Mouse (Mus musculus) layer of hippocampus, postnatal 10 days (tissue): ENCODE results near the gene Fhl2. TPM values are rescaled to one million over a fixed set of nuclear protein-coding genes. Genes with fewer than 3 reads are reported as not detected.

Experiments
- DNase-seq, 2 experiments: peaks; one replicate each; pipeline ENCODE4 v3.0.0; 2021; ENCODE audit warnings: low spot score in 2 of 2
- total RNA-seq, 2 experiments: library from RNA; stranded (reverse); gene quantifications; 2 replicates each; pipeline ENCODE4 v1.2.3; 2021

Gene Fhl2
- total RNA-seq, 2 experiments from 2014 or later, result 35.8 to 39.3 TPM

DNA sequence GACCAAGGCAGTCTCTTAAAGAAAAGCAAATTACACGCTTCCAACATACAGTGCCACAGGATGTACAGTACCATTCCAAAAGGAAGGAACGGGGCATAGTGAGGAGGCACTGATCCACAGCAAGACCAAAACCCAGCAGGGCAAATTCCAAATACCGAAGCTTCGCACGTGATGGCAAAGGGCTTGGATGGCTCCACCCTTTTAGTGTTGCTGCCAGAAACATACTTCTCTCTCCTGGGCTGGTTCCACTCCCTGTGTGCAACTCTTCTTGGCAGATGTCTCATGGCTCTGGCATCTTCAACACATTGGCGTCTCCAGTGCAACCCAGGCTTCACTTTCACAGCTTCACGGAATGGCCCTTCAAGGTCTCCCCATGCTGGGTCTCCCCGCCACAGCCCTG is 79.3 kb downstream of the Fhl2 start:
- no peak for DNase-seq

DNA sequence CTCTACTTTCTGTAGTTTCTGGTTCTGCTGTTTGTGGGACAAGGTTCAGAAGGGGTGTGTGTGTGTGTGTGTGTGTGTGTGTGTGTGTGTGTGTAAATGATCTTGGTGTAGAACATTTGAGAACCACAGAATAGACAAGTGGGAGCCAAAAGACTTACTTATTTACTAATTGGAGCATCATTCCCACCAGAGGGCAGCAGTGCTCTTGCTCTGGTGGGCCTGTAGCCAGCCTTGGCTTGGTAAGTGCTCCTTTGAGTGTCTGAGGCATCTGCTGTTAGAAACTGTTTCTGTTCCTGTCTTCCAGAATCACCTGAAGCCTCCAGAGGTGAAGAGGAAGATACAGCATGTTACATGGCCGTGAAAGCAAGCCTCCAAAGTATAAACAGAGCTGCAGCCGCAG is 83.9 kb downstream of the Fhl2 start:
- peak; percentile 68 to 76 for DNase-seq

DNA sequence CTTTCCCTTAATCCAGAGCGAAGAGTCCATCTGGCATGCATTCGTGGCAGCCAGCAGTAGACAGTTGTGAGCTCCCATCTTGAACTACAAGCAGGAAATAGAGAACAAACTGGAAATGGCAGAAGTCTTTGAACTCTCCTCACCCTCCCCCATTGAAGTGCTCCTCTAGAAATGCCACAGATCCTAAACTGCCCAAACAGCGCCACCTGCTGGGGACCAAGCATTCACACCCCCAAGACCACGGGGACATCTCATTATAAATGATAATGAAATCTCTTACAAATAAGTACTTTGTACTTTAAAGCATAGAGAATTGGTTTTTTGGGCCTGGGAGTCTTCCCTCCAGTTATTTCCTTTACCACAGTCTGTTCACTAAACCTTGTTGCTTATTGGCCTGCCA is 86.2 kb downstream of the Fhl2 start:
- DNase-seq, result peak; percentile 44 to 61

DNA sequence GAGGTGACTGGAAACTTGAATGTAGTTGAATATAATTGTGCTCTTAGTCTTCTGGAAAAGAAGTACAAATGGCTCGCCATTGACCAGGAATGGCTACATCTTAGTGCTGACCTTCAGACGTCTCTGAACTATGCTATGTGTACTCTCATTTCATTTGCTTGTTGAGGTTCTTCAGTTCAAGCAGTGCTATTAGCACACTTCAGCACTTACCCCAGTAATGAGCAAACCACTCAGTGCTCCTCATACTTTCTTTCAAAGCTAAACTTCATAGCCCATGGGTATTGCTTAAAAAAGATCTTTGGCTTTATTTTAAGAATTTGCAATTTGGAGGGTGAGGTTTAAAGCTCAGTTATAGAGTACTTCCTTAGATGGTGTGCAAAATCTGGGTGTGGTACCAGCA is 88.1 kb downstream of the Fhl2 start:
- DNase-seq, result no peak

DNA sequence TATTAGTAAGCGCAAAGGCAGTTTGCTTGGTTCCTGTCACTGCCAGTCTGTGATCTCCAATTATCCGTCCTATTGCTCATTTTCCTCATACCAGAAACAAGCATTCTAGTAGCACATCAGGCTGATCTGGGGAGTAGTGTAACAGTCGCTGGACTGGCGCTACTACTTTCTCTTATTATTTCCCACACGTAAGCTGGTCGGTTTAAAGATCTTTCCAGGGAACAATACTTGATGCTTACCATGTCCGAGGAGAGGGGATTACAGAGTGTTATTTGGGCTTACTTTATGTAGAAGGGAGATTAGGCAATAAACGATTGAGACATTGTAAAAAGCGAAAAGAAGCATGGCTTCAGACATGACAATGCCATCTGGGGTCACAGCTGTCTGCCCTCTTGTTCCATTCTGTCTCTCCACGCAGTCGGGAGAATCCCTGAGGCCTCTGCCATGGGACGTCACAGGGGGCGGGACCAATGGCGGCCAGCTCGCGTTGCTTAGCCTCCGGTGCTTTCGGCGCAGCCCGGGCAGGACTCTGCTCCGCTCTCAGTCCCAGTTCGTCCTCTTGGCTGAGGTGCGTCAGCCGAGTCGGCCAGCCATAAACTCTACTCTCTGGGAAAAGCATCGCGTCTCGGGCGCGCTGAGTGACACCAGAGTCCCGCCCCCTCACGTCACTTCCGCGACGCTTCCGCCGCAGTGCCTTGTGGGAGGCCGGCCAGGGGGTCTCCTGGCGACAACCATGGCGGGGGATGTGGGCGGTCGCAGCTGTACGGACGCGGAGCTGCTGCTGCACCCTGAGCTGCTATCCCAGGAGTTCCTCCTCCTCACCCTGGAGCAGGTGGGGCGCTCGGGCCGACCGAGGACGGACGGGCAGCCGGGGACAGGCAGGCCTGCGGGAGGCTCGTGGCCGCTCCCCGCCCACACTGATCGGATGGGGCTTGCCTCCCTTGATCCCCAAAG is 98.5 kb downstream of the Fhl2 start, which contains the start of the genes Tgfbrap1 and AI597479:
Tgfbrap1 (minus strand) TSS at position 607 of the 954 bp plus-strand sequence.
AI597479 (plus strand) TSS at position 680 of the 954 bp plus-strand sequence.
- DNase-seq, result peak; percentile 95 to 96

DNA sequence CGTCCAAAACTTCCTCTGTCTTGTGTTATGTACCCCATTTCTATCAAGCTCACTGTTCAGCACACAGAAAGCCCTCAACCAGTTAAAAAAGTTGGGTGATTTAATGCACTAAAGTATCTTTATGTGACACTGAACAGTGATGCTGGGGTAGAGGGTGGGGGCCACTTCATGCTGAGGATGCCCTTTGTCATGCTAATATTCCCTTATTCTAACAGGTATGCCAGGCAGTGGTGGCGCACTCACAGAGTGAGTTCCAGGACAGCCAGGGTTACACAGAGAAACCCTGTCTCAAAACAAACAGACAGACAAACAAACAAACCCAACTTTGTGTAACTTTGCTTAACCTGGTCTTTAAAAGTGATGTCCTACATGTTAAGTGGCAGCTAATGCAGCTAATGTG is 102.6 kb downstream of the Fhl2 start:
- DNase-seq, result no peak

DNA sequence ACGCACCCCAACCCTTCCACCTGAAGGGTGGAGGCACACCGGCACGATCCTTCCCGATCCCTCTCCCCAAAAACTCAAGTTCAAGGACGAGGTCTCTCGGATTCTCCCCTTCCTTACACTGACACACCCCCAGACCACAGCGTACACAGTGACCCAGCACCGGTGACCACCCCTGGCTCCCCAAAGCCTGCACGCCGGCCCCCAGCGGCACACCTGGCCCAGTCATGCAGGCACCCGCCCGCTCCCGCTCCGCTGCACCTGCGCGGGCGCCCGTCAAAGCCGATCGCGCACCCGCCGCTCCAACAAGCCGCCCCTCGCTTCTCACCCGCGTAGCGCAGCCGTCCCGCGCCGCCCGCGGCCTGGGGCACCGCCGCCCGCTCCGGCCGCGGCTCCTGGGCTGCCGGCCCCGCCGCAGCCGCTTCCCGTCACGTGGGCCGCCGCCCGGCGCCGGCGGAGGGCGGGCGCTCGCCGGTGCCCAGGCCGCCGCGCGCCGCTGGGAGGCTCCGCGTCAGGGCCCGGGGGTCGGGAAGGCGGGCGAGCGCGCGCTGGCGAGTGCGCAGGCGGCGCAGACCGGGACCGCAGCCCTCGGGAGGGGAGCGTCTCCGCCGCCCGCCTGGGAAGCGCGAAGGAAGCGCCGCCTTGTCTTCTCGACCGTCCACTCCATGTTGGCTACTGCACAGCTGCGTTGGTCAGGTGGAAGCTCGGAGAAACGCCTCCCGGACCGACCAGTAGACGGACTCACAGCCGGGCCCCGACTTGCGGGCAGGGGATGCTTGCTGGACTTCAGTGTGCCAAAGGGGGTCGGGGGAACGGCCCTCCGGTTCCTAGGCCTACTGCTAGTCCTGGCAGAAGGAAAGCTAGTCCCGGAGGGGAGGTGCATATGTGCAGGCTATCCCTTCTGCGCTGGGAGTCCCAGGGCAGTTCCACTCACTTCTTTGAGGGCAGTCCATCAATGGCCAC is 104.4 kb downstream of the Fhl2 start:
- peak; percentile 64 to 76 for DNase-seq

DNA sequence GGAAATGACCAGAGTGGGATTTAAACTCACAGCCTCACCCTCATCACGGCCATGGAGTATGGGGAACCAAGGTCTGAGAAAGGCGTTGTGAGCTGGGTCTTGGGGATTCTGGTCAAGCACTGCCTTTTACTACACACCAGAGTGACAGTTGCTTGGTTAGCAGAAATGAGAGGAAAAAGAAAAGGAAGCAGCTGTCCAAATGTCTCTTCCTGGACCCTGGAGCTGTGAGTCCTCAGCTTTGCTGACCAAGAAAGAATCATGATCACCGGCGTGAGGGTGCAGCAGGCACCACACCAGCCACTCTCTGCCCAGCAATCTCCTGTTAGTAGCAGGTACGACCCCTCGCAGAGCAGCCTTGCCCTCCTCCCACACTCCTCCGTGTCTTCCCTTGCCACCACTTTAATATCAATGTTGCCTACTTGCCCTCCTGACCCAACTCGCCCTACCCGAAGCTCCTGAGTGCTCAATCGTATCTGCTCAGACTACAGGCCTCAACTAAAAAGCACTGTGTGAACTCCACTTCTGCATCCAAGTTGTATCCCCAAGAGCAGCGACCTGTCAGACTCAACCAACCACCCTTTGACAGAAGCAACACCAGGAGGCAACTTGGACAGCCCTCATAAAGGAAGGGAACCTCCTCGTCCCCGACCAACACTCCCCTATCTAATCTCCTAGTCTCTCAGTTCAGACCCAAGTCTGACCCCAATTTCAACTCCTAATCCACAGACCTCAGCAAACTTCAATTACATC is 105.3 kb downstream of the Fhl2 start:
- no peak for DNase-seq

DNA sequence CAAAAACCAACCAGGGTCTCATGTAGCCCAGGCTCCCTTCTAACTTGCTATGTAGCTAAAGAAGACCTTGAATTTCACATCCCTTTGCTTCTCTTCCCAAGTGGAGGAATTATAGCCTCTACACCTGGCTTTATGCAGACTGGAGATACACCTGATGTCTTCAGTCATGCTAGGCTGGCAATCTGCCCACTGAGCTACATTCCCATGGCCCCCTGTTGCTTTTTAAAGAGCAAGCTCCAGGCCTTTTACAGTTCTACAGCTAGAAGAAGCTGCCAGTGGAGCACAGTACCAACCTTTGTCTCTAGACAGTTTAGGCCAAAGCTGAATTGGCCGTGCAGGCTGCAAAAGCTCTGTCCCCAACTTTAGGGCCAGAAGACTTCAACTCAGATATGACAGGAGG is 106.4 kb downstream of the Fhl2 start:
- no peak for DNase-seq

DNA sequence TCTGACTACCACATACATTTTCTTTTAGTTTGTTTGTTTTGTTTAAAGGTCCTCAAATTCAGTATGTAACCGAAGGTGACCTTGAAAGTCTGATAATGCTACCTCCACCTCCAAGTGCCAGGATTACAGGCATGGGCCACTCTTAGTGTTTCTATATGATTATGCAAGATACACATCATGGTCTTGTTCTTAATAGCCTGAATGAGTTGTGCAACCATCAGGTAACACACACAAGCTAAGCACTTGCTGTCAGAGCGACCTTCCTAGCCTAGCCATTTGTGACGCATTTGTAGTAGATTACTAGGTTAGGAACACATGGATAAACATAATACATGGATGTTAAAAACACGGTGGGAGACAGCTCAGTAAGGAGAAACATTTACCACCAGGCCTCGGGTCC is 113.8 kb downstream of the Fhl2 start:
- DNase-seq, result no peak

DNA sequence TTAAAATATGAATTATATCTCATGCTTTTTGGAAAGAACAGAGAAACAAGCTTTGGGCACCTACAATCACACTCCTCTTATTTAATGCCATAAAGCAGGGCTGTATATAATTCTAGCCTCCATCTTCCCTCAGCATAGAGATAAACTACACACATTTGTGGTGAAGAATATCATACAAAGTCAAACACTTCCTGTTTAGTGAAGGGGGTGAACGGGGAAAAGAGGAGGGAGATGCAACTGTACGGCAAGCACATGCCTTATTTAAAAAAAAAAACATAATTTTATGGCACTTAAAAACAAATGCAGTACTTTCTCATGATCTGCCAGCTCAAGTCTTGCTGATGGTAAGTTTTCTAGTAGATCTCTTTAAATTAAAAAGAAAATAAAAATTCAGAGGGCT is 118.7 kb downstream of the Fhl2 start:
- no peak for DNase-seq

DNA sequence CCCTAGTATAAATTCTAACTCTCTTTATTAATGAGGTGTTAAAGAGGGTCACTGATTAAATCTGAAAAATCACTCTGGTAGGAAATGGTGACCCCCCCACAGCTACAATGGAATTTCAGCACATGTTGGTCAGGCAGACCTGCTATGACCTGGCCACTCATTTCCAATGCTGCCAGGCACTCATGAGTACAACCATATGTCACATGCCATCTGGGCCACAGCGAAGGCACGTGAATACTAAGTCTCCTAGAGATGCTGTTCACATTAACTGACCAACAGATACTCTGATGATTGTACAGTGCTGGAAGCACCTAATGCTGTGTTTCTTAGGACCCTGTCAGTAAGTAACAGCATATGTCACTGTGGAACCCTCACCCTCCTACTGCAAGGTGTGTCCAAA is 122.0 kb downstream of the Fhl2 start:
- no peak for DNase-seq

Other genes starting within 250 kb of the Fhl2 start
- 10 to 100 TPM; 19.9 to 21.1 TPM for gene Gpr45, start 244.1 kb downstream of the Fhl2 start, total RNA-seq
- gene Tgfbrap1, start 98.3 kb downstream of the Fhl2 start, total RNA-seq, result 10 to 100 TPM; 29.4 to 41.7 TPM
- 10 to 100 TPM; 22.2 to 23.0 TPM for gene AI597479, start 98.3 kb downstream of the Fhl2 start, total RNA-seq
- 10 to 100 TPM; 48.6 to 49.3 TPM for gene Nck2, start 247.6 kb upstream of the Fhl2 start, total RNA-seq